Mouse (Mus musculus) retina, postnatal 1 day (tissue): ENCODE data around the gene Chd9.
"Not testable (repeated sequence)": the region's sequence is repeated elsewhere in the genome, so short reads cannot be mapped to it uniquely, and the experiment has no call there.

Source experiments
- DNase-seq: peaks from one replicate; pipeline ENCODE4 v3.0.0-alpha.2; 2012

Gene Chd9

GRCm38 (mm10) chr8:90873051-90873450, 44.9 kb downstream of the Chd9 start:
- DNase-seq: no peak

DNA sequence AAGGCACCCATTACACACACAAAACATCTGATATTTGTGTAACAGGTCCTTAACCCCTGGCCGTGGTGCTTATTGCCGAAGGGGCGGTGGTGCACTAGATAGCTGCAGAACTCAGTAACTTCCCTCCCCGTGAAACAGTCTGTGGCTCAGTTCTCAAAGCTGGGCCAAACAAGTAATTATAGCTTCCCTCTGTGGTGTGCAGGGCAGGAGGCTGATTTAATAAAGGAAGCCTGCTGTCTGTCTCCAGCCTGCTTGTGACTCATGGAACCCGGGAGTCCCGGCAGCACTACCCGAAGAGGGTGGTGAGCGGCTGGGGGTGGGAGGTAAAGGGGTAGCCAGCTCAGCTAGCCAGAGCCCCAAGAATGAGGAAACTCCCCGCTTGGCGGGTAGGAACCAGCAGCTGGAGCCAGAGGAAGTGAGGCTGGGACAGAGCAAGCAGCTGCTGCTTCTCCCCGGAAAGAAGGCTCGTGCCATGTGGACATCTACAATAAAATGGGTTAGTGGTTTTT, 48.1 kb downstream of the Chd9 start:
- DNase-seq: peak; percentile 74

GRCm38 (mm10) chr8:90876722-90877429, 48.7 kb downstream of the Chd9 start:
- peak; percentile 81 for DNase-seq

DNA sequence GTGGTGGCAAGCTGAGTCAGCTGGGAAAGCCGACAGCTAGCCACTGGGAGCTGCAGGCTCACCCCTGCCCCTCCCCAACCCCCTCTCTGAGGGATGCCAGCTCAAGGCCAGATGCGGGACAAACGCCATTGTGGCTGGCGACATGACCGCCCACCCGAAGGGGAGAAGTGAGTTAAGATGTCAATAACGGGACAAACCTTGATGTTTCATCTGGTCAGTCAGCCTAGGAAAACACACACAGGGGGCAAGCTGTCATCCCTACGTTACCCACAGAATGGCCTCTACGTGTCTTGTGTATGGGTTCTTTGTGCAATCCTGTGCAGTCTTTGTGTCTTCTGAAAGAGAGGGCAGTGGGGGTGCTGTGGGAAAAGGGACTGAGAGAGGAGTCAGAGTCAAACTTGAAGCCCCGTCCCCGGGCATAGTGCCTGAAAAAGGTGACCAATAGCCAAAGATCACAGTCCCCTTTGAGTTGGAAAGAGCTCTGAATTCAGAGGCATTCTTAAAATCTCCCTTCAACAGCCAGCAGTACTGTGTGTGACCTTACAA, 49.4 kb downstream of the Chd9 start:
- no peak for DNase-seq

DNA sequence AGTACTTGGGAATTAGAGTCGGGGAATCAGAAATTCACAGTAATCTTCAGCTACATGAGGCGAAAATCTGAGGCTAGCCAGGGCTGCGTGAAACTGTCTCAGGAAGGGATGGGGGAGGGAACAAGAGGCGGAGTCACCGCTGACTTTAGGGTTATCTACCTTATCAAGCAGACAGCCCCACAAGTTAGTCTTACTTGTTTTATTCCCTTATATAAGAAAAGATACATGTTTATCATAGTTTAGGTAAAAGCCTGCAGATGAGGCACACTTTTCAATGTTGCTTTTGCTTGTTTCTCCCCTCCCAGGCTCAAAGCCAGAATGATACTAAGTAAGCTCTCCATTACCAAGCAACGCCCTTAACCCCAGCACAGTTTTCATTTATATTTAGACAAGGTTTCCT, 50.4 kb downstream of the Chd9 start:
- DNase-seq: no peak

- no peak for DNase-seq
These were observed 51.9 kb downstream of the Chd9 start for GRCm38 (mm10) chr8:90880041-90880440.

DNA sequence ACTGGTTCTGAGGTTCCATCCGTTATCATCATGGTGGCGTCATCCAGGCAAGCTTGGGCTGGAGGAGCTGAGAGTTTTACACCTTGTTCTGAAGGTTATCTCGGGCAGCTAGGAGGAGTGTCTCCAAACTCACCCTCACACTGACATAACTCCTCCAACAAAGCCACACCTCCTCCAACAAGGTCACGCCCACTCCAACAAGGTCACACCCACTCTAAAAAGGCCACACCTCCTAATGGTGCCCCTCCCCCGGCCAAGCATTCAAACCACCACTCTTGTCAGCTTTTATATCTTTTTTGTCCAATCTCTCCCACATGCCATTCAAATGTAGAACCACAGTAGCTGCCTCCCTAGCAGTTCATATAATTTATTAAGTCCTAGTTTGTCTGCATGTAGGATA, 53.0 kb downstream of the Chd9 start:
- no peak for DNase-seq

DNA sequence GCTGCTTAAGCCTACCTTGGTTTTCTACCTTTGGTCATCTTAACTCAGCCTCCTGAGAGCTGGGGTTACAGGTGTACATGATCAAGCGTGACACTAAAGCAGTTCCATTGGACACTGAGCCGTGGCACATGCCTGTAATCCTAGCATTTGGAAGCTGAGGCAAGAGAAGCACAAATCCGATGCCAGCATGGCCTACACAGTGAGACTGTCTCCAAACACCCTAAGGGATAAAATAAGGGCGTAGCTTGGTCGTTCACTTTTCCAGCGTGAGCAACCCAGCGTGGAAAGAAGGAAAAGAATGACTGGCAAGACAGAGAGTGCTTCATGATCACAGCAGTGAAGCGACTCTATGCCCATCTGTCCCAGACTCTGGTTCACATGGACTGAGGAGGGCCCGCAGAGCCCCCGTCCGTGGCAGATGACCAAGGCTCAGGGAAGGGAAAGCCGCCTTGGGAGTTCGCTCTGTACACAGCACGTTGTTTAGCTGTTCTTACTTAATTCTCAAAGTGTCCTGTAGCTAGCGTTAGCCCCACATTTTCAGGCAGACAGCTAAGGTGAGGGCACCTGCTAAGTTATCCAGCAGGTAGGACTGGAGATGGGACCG, 54.0 kb downstream of the Chd9 start:
- DNase-seq: no peak

- no peak for DNase-seq
These were observed 57.7 kb downstream of the Chd9 start for GRCm38 (mm10) chr8:90885671-90886368.

- not testable (repeated sequence) for DNase-seq
These were observed 58.2 kb downstream of the Chd9 start for GRCm38 (mm10) chr8:90886369-90886712.

- not testable (repeated sequence) for DNase-seq
These were observed 59.2 kb downstream of the Chd9 start for GRCm38 (mm10) chr8:90887328-90887727.

- no peak for DNase-seq
These were observed 63.9 kb downstream of the Chd9 start for GRCm38 (mm10) chr8:90891872-90892578.

GRCm38 (mm10) chr8:90892579-90892919, 64.4 kb downstream of the Chd9 start:
- DNase-seq: no peak

DNA sequence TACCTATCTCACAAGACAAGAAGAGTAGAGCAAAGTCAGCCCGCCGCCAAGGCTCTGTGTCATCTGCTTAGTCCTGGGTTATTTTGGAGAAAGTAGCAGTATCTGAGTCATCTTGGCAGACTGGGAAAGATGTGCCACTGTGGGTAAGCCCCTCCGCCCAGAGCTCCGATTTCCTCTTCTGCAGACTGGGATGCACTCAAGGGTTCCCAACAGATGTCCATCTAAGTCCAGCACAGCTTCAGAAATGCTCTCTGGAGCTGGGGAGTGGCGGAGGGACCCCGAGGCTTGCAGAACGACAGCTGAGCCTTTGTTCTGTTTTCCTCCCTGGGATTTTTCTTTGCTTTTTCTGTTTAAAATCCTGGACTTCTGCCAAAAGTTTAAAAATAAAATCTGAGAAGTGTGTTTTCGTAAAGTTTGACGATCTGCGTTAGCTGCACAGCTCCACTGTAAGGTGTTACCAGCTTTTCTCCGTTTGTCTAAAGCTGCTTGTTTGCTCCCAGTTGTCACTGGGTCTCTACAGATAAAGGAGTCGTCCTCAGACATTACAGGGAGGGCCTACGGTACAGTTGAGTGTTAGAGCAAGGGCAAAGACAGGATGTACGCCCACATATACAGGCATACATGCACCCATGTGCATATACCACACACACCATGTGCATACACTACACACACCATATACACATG, 66.2 kb downstream of the Chd9 start:
- DNase-seq: no peak

- no peak for DNase-seq
These were observed 69.2 kb downstream of the Chd9 start for GRCm38 (mm10) chr8:90897343-90897742.

DNA sequence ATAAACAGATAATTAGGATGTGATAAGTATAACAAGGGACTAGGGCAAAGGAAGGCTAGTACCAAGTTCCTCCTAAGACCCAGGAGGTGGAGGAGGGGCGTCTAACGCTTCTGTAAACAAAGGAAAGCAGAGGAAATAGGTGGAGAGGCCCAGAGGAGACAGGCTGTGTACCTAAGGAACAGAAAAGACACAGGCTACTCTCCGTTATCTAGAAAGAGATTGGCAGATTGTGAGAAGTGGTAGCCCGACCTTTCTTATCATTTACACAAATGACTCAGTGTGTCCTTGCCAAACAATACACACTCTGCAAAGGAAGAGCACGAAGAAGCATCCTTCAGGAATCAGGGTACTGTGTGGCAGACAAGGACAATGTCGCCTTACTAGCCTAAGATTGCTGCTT, 70.4 kb downstream of the Chd9 start:
- DNase-seq: no peak

- no peak for DNase-seq
These were observed 73.8 kb downstream of the Chd9 start for GRCm38 (mm10) chr8:90902002-90902401.

DNA sequence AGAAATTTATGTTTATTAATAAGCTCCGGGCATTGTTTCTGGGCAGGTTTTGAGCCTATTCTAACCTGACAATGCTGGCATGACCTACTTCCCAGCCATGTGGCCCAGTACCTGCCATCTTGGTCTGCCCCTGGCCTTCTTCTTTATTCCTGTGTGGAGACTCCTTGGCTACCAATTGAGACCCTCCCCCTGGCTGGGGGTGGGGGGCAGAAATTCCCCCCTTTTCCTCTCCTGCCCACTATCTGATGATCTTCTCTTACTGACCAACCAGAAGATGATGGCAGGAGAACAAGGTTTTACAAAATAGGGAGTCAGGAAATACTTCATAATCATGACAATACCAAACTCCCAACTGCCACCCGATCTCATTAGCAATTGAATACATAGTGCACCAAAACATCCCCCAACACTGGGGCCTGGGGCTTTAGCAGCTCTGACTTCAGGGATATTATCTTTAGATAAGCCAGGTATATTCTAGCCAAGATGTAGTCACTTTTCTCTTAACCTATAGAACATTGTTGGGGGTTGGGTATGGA, 76.1 kb downstream of the Chd9 start:
- no peak for DNase-seq

DNA sequence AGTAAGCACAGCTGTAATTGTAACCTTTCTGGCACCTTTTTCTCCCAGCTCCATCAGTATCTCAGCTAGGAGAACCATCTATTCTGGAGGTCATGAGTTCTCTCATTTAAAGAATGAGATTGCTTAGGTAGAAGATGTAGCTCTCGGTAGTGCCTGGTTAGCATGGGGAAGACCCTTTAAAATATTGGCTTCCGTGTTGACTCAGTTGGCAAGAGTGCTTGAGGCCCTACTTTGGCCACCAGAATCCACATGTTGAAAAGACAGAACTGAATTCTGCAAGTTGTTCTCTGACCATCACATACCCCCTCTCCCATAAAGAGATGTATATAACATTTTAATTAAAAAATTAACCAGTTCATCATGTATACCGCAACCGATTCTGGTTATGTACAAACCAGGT, 78.8 kb downstream of the Chd9 start:
- DNase-seq: no peak

GRCm38 (mm10) chr8:90907516-90907847, 79.3 kb downstream of the Chd9 start:
- no peak for DNase-seq

GRCm38 (mm10) chr8:90907848-90908551, 79.8 kb downstream of the Chd9 start:
- peak; percentile 98 for DNase-seq
